ENCODE assay signal across 14 mouse cellular contexts in the genomic region with DNA sequence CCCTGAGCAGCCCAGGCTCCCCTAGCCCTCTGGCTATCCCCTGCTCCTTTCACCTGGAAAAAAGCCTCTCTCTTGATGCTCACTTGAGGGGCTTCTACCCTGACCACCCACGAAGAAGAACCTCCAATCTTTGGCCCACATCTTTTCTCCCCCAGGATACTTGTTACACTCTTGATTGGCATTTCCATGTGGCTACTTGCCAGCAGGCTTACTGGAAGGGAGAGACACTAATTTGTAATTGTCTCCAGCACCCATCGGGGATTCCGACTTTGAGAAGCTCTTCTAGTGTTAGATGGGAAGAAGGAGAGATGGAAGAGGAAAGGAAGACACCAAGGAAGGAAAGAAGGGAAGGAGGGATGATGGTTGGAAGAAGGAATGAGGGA.
A peak's percentile ranks its signal among the peaks of the same experiment; 100 is the strongest.
DNase-seq lines count a peak whose midpoint lies in the region; ATAC-seq and TF ChIP-seq lines count a peak whose summit lies in the region.
"Had no signal": no experiment of that assay in that cellular context is flagged by ENCODE, and none has a peak within 500 bp of the region (broad histone marks: within the 10 kb centered on the region; RNA-seq: fewer than 3 reads in every experiment).

No protein-coding gene starts in this region.

- ATAC-seq in lung, embryonic 14.5 days (ENCODE audit: insufficient read depth) = no peak
- ATAC-seq: intestine, embryonic 15.5 days had no signal

- no peak for TF ChIP-seq CTCF in lung, embryonic 14.5 days (IDR thresholded peaks at IDR 0.05; ENCODE audit: low read depth)

- peak; percentile 14 to 16 for DNase-seq in frontal cortex, postnatal 36 days (ENCODE audit: low spot score in 2 of 2)
- no peak for DNase-seq in frontal cortex, postnatal 10 days (ENCODE audit: low spot score in 2 of 2)
- DNase-seq in lung, embryonic 14.5 days = peak; percentile 34
- DNase-seq in lung, postnatal 10 days = no peak
- peak; percentile 63 for DNase-seq in Muller cell, postnatal 12 days (ENCODE audit: inconsistent ontology term)
- DNase-seq in adipocyte (ENCODE audit: low spot score) = peak; percentile 11
- no peak for DNase-seq in gastrocnemius, postnatal 10 days
- DNase-seq: heart, adult 18-20 months; liver, embryonic 13.5 days had no signal

- H3K36me3 ChIP-seq in lung, embryonic 14.5 days (ENCODE audit: insufficient read depth) = no peaks in the 10 kb centered on the region
- H3K36me3 ChIP-seq: G1E; heart, embryonic 15.5 days; intestine, embryonic 15.5 days; liver, embryonic 13.5 days; stomach, embryonic 15.5 days had no signal

- 0 out of 2 replicates have a peak, but pooled peaks cover 3% of the 10 kb centered on the region for H3K4me1 ChIP-seq in lung, embryonic 14.5 days (ENCODE audit: insufficient read depth)
- H3K4me1 ChIP-seq: intestine, embryonic 15.5 days; liver, embryonic 13.5 days; stomach, embryonic 15.5 days had no signal

- no peaks in the 10 kb centered on the region for H3K27me3 ChIP-seq in lung, embryonic 14.5 days (ENCODE audit: insufficient read depth, low read length)
- H3K27me3 ChIP-seq: heart, embryonic 15.5 days; intestine, embryonic 15.5 days; liver, embryonic 13.5 days had no signal

- WGBS in lung, embryonic 14.5 days = 58% methylated on average over 3 of the region's 3 CpGs

- no peak overlapping the region for H3K4me2 ChIP-seq in lung, embryonic 14.5 days
- H3K4me2 ChIP-seq: heart, embryonic 15.5 days; intestine, embryonic 15.5 days; liver, embryonic 13.5 days; midbrain, embryonic 11.5 days; stomach, embryonic 15.5 days had no signal

- H3K9me3 ChIP-seq in lung, embryonic 14.5 days (ENCODE audit: low read depth, low read length) = no peaks in the 10 kb centered on the region
- H3K9me3 ChIP-seq: G1E; heart, embryonic 15.5 days; intestine, embryonic 15.5 days; liver, embryonic 13.5 days; stomach, embryonic 15.5 days had no signal

- H3K9ac ChIP-seq in lung, embryonic 14.5 days = no peak overlapping the region
- H3K9ac ChIP-seq: heart, embryonic 15.5 days; intestine, embryonic 15.5 days; liver, embryonic 13.5 days; stomach, embryonic 15.5 days had no signal

- H3K4me3 ChIP-seq in lung, embryonic 14.5 days (ENCODE audit: low read depth, low read length) = no peak overlapping the region
- H3K4me3 ChIP-seq: heart, embryonic 15.5 days; intestine, embryonic 15.5 days; liver, embryonic 13.5 days; stomach, embryonic 15.5 days had no signal

- peak overlapping the region; percentile 34; the same call in 1 of the 2 replicates for H3K27ac ChIP-seq in lung, embryonic 14.5 days (ENCODE audit: low read depth)
- H3K27ac ChIP-seq: intestine, embryonic 15.5 days; liver, embryonic 13.5 days; stomach, embryonic 15.5 days had no signal

Comparison
In these comparisons a context has a peak if more than half of its experiments do, and no peak if none do; other contexts are left out.
1. DNase-seq: peak in frontal cortex, postnatal 36 days (2 of 2), lung, embryonic 14.5 days (single experiment), Muller cell, postnatal 12 days (single experiment) and adipocyte (single experiment); none in frontal cortex, postnatal 10 days (0 of 2), lung, postnatal 10 days (single experiment) and gastrocnemius, postnatal 10 days (single experiment).